Mouse (Mus musculus): Measurements from ENCODE around the gene Gsg1l. TPM values are rescaled to one million over a fixed set of nuclear protein-coding genes. Genes with fewer than 3 reads are reported as not detected.

Gsg1l gene
- polyA plus RNA-seq, 1 experiment = 0.02 TPM

DNA sequence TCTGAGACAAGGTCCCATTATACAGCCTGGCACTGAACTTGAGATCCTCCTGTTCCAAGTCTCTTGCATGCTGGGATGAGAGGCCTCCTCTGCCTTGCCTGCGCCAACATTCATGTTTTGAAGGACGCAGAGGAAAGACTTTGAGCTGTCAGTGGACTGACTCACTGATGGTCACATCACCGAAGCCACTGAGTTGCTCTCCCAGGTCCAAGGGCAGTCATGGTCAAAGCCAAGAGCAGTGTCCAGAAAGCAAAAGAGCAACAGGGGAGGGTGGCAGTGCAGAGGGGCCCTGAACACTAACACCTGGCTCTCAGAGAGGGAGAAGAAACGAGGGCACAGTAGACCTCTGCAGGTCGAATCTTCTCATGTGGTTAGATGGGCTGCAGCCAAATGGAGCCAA lies 188.6 kb downstream of the Gsg1l start:
- TF ChIP-seq GATA1 (IDR thresholded peaks at IDR 0.05; ENCODE audit: low read length) = no peak

DNA sequence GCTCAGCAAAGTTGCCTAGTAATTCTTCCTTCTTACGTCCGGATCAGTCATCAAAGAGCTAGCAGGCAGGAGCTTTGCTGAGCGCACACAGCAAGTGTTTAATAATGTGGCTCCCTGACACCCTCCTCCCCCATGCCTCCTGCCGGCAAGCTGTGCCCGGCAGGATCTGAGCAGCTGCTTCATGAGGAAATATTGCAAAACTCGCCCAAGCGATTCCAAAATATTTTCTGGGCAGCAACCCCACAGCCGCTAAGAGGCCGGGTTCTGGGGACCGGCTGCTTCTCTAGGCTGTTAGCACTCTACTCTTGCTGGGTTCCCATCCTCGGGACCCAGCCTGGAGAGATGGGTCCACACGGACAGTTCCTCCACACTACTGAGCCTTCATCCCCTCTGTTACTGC lies 193.8 kb downstream of the Gsg1l start:
- no peak for TF ChIP-seq GATA1 (IDR thresholded peaks at IDR 0.05; ENCODE audit: low read length)

DNA sequence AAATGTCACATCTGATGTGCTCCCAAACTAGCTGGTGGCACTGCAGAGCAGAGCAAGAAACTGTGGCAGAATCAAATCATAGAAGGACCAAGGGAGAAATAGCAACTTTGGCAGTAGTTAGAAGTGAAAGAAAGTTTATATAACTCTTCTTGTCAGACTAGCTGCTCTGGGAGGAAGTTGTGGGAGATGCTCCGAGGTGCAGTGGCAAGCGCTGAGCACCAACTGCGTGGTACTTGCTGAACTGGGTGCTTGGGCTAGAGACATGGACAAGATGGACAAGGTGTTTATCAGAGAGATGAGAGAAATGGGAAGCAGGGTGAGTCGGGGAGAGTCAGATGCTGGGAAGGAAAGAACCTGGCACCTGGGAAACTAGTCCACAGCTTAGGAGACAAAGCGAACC lies 194.4 kb downstream of the Gsg1l start:
- TF ChIP-seq GATA1 (IDR thresholded peaks at IDR 0.05; ENCODE audit: low read length) = no peak

DNA sequence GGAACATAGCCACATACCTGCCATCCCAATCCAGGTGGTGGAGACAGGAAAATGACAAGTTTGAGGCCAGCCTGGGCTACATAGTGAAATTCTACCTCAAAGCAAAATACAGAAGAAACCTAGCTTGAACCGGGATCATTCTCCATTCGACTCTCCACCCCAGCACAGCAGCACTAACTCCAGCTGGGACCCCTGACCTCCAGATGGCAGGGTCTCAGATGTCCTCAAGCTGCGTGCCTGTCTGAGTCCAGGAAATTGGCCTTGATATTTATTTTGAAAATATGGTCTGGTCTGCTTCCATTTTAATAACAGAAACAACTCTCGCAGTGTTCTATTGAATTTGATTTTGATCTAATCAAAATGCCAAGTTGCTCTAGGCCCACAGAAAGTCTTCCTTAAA lies 195.1 kb downstream of the Gsg1l start:
- no peak for TF ChIP-seq GATA1 (IDR thresholded peaks at IDR 0.05; ENCODE audit: low read length)

DNA sequence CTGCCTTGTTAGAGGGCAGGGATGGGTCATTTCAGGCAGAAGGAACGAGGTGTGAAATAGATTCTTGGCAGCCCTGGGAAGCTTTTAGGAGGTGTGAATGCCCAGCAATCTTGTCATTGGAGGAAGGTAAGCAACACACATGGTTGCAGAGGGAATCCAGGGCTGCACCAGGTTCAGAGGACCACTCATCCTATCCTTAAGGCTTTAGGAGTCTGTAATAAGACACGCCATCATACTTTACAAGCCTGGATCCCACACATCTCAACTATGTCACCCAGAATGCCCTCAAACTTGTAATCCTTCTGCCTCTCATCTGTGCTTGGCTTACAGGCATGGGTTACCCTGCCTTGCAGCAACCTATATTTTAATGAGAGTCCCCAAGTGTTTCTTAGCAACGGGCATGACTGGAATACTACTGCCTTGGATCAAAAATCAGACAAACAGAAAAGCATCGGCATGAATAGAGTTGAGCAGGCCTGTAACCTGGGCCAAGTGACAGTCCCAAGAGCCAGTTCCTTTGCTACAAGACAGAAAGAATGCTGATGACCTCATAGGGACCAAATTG lies 196.0 kb downstream of the Gsg1l start:
- TF ChIP-seq GATA1 (IDR thresholded peaks at IDR 0.05; ENCODE audit: low read length) = no peak

DNA sequence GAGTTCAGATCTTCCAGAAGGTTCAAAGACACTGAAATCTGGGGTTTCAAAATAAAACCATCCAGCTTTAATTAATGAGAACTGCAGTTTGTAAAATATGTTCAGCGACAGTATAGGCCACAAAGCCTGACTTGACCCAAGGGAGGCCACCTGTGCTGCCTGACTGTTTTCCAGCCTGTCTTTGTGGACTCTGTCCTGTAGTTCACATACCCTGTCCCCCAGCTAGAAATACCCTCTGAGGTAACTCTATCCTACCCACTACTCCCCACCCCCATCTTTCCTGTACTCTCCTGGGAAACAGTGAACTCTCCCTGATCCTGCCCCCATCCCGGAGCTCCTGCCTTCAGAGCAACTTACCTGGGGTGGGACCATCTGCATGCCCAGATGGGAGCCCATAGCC lies 199.0 kb downstream of the Gsg1l start:
- TF ChIP-seq GATA1 (IDR thresholded peaks at IDR 0.05; ENCODE audit: low read length) = no peak

DNA sequence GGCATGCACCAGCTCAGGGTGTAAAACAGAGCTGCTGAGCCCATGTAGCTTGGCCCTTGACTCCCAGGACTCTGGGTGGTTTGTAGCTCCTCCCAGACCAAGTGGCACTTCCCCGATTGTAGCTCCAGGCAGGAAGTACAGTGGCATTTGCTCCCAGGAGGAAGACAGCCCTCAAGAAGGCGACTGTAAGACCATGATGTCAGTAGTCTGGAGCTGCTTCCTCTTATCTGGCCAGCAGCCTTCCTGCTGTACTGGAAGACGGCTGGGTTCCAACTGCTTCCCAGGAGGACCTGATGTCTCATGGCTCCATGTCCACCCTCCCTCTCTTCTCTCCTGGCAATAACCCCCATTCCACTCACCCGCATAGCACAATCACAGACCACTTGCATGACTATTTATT lies 204.2 kb downstream of the Gsg1l start:
- no peak for TF ChIP-seq GATA1 (IDR thresholded peaks at IDR 0.05; ENCODE audit: low read length)

DNA sequence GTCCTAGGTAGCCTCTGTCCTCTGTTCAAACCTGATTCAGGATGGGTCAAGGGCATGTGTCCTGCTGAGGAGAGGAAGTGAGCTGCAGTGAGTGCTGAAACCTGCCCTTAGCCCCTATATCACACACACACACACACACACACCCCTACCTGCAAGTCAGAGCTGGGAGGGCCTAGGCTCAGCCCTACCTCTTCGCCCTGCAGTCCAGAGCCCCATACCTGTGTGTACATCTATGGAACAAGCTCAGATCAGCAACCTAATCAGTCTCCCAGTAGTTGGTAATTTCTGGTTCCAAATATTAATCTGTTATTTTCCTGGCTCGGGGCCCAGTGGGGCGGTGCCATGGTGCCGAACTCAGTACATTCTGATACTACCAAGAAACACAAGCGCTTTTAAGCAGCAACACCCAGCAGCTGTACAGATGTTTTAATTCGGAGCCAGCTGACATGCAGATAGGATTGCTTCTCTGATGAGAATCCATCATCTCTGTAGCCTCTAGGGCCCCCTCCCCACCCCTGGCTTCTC lies 208.2 kb downstream of the Gsg1l start:
- no peak for TF ChIP-seq GATA1 (IDR thresholded peaks at IDR 0.05; ENCODE audit: low read length)

DNA sequence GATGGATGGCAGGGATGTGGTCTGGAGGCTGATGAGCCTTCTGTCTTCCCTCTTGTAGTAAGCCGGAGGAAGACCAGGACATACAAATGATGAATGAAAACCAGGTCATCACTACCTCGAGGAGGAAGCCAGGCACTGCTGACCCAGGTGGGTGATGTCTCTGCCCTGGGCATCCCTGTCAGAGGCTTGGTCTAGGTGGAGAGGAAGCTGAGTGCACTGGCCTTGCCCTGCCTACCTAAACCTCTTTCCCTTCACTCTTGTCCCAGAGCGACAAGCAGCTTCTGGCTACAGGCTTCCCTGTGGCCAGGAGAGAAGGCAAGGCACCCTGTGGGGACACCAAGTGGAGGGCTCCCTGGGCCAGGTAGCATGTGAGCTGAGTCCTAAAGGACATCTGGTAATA lies 209.3 kb downstream of the Gsg1l start:
- no peak for TF ChIP-seq GATA1 (IDR thresholded peaks at IDR 0.05; ENCODE audit: low read length)

DNA sequence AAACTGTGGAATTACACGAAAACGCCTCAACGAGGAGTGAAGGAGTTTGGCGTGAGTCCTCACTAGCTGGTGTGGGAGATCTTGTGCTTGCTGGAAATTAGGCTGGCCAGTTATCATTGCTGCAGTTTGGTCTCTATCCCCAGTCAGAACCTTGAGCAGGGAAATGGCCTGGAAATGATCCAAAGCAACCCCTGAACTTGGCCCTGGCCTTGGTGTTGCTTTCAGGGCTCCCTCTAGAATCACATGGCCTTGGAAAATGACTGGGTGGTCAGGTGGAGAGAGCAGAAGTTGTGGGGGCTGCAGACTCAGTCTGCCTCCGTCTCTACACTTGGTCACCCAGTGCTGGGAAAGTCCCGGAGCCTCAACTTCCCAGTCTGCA lies 210.0 kb downstream of the Gsg1l start:
- no peak for TF ChIP-seq GATA1 (IDR thresholded peaks at IDR 0.05; ENCODE audit: low read length)

DNA sequence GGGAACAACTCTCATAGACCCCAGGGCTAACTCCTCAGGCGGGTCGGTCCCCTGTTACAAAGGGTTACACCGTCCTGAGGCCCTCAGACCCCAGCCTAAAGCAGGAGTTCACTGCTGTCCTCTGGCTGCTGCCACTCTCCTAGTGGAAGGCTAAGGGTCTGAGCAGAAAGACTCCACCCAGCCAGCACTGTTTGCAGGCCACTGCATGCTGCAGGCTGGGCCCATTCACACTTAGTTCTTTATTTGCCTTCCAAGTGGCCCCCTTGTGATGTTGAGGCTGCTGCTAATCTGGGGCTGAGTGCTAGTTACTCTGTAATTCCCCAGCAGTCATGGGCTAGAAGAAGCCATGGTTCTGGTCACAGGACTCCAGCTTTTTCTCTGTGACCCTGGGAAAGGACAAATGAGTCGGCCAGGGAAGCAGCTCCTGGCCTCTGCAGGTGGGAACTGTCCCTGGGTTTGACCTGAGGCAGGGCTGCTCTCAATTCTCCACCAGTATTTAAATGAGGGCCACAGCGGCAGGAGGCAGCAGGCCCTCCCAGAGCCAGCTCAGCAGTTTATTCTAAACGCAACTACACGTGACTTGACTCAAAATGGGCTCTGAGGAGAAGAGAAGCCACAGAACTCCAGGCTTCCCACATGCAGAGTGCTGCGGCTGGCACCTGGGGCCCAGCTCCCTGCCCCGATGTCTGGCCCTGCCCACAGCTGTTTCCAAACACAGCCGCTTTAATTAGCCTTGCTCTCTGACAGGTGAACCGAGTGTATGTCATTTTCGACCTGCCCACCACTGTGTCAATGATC lies 210.6 kb downstream of the Gsg1l start:
- no peak for TF ChIP-seq GATA1 (IDR thresholded peaks at IDR 0.05; ENCODE audit: low read length)

DNA sequence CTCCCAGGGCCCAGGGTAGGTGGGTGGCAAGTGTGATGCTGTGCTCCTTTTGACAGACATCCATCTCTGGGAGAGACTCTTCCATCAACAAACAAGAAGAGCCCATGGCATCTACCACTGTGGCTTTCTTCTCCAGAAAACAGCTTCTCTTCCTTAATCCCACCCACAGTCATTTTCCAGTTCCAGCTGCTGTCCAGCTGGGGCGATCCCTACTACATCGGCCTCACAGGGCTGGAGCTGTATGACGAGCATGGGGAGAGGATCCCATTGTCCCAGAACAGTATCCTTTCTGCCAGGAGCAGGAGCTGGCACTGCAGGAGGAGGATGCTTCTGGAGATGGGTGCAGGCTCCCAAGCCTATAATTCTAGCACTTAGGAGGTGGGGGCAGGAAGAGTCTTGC lies 213.6 kb downstream of the Gsg1l start:
- TF ChIP-seq GATA1 (IDR thresholded peaks at IDR 0.05; ENCODE audit: low read length) = no peak

DNA sequence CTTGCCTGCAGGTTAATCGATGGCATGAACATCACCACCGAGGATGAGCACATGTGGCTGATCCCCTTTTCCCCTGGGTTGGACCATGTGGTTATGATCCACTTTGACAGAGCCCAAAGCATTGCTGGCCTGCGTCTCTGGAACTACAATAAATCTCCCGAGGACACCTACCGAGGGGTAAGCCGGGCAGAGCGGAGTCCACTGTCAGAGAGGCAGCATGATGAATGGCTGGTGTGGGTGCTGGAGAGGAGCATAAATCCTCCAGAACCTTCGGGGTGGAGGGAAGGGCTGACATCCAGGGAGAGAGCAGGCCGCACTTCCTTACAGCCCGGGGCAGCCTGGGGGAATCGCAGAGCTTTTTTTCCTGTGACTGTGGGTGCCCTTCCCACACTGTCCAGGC lies 217.0 kb downstream of the Gsg1l start:
- TF ChIP-seq GATA1 (IDR thresholded peaks at IDR 0.05; ENCODE audit: low read length) = no peak

DNA sequence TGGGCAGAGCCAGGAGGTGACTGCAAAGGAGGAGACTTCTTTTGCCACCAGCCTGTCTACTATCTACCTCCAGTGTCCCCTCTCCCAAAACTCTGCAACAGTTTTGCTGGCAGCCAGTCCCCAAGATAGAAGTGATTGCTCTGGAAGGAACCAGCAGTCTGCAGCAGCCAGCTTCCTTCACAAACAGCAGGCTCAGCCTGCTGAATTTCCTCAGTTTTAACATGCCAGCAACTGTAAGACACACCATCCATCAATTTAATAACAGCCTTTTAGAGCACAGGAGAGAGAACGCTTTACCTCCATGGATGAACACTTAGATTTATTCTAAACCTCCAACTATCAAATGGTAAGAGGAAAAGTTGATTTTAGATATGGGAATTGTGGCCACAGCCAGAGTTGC lies 218.2 kb downstream of the Gsg1l start:
- no peak for TF ChIP-seq GATA1 (IDR thresholded peaks at IDR 0.05; ENCODE audit: low read length)

DNA sequence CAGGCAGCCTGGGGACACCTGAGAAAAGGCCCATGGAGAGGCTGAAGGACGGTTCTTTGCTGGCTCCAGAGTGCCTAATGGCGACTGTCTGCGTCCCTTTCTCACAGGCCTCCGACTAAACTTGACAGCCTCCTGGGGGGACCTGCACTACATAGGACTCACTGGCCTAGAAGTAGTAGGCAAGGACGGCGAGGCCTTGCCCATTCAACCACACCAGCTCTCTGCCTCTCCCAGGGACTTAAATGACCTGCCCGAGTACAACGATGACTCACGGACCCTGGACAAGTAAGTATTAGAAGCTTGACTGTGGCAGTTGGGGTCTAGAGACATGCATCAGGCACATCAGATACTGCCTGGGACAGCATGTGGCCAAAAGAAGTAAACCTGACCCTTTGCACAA lies 221.8 kb downstream of the Gsg1l start:
- no peak for TF ChIP-seq GATA1 (IDR thresholded peaks at IDR 0.05; ENCODE audit: low read length)

DNA sequence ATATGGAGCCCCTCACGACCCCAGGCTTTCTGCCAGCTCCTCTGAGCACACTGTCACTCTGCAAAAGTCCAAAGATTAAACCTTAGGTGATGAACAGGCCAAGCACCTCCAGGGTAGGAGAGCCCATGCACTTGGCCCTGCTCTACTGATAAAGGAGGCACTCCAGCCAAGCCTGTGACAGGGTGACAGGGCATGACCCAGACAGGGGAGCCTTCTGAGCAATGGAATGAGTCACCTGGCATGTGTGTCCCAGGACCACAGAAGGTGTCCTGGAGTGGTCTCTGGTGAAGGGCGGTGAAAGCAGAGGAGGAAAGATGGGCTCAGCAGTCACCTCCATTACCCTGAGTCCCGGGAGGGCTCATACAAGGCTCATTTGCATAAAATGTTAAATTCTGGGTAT lies 222.6 kb downstream of the Gsg1l start:
- no peak for TF ChIP-seq GATA1 (IDR thresholded peaks at IDR 0.05; ENCODE audit: low read length)

DNA sequence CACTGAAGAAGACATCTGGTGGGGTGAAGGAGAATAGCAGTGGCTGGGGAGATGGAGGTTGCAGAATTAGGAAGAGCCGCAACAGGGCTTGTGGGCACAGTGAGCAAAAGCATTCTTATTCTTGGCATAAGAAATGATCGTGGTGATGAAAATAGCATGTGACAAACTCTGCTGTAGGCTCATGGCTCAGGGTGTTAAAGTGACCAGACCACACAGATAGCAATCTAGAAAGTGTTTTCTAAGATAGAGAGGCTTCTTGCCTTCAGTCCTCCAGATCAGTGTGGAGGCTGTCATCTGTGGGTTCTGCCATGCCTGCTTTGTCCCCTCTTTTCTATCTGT lies 234.7 kb downstream of the Gsg1l start:
- TF ChIP-seq GATA1 (IDR thresholded peaks at IDR 0.05; ENCODE audit: low read length) = no peak

All from G1E-ER4 (cell line).